Mouse (Mus musculus): ENCODE measurements around the gene Ints14. TPM values are rescaled to one million over a fixed set of nuclear protein-coding genes. Genes with fewer than 3 reads are reported as not detected.
"Not testable (repeated sequence)": the region's sequence is repeated elsewhere in the genome, so short reads cannot be mapped to it uniquely, and the experiment has no call there.

Ints14 gene
- total RNA-seq, 2 experiments from 2014 or later: 22.1 to 23.9 TPM

GRCm38 (mm10) chr9:65019146-65019545 is 58.4 kb downstream of the Ints14 start:
- no peak for DNase-seq

- DNase-seq: no peak
Measured at GRCm38 (mm10) chr9:65020128-65020527, 59.4 kb downstream of the Ints14 start.

- DNase-seq: peak; percentile 89
Measured at GRCm38 (mm10) chr9:65020991-65021886, 60.5 kb downstream of the Ints14 start, which contains the start of gene Hacd3. Gene Hacd3 (minus strand): TSS chr9:65021693.

DNA sequence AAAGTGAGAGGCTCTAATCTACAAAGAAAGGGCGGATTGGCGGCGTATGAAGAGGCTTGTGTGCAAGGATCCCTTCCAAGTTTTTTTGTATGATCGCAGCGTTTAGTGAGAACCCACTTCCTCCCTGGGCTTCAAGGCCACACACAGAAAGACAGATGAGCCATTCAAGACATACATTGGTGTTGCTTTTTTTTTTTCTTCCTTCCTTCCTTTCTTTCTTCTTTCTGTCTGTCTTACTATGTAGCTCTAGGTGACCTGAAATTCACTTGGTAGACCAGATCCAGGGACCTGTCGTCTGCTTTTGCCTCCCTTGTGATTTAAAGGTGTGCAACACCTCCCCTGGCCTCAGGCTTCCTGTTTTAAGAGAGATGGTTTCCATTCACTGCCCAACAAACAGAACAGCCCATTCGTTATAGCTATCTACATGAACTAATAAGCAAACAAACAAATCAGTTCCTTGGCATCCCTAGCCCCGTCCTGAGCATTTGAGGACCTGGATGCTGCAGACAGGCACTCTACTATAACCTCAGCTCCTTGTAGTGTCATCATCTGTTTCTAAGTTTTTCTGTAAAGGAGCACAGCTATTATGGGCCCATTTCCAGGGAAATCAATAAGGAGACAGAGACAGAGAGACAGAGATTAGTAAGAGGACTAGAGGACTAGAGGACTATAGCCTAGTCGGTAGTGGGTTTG is 61.3 kb downstream of the Ints14 start:
- DNase-seq: no peak

DNA sequence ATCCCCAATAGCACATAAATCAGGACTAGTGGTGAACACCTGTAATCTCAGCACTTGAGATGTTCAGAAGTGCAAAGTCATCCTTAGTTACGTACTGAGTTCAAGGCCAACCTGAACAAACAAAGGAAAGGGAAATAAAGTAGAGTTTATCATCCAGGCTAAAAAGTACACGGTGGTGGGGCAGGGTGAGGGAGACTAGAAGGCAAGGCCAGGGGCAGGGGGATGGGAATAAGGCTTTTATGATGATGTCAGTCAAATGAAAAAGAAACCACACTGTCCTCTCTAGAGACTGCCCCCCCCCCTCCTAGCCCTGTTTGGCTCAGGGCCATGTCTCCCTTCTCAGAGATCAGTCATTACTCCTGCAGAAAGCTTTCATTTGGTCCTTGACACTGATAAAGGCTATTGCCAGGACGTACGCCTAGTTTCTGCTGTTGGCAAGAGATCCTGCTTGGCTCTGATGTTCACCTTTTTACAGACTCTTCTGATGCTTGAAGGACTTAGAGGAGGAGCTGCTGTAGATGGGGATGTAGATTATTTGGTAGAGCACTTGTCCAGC is 62.0 kb downstream of the Ints14 start:
- no peak for DNase-seq

- DNase-seq: no peak
Measured at GRCm38 (mm10) chr9:65023447-65023846, 62.7 kb downstream of the Ints14 start.

DNA sequence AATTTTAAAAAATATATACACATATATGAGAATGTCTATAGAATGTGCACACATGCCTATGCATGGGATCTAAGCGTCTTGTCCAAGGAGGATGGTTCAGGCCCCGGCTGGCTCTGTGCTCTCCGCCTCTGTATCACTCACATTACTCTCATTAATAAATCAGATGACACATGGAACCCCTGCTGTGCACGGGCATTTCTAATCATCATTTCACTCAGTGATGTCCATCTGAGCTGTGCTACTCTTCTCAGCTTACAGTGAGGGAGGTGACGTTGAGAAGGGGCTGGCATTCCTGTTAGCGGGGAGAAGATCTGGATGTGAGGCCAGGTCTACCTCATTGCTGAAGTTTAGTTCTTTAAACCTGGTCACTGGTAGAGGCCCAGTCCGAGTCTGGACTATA is 66.5 kb downstream of the Ints14 start:
- no peak for DNase-seq

- DNase-seq: no peak
Measured at GRCm38 (mm10) chr9:65028313-65028712, 67.6 kb downstream of the Ints14 start.

DNA sequence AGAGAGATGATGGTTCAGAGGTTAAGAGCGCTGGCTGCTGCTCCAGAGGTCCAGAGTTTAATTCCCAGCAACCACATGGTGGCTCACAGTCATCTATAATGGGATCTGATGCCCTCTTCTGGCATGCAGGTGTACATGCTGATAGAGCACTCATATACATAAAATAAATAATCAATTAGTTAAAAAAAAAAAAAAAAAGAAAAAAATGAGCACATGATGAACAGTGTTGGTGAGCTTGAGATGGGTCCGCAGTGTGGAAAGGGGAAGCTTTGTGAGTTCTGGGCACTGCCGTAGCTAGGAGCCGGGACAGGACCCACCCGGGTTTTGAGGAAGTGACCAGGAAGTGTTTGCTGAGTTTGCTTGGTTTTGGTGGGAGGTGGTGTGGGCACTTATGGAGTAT is 70.7 kb downstream of the Ints14 start:
- not testable (repeated sequence) for DNase-seq

- DNase-seq: no peak
Measured at GRCm38 (mm10) chr9:65031894-65032268, 71.2 kb downstream of the Ints14 start.

GRCm38 (mm10) chr9:65032269-65033108 is 71.8 kb downstream of the Ints14 start, which contains the start of gene Dpp8:
Gene Dpp8 (plus strand): TSS chr9:65032414.
- DNase-seq: peak; percentile 93

DNA sequence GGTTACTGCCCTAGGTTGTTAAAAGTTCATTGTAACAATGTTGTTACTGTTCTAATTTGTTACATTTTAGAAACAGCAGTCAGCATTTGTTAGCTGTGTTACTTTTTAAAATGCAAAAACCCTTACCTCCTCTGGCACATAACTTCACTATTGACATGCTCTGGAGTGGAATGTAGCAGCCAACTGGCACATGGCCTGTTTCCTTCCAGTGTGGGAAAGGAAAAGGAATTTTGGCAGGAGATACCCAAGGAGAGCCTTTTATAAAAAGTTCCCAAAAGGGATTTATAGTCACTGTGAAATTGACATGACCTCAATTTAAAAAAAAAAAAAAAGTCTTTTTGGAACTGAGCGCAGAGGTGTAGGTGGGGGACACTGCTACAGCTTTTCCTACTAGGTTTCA is 75.8 kb downstream of the Ints14 start:
- peak; percentile 51 for DNase-seq

Small RNAs within 50 kb of the gene (microRNA-seq; reads per million reads assigned to microRNA genes)
- gene Gm25640: 0 reads per million in 2 experiments

Other genes with a start within 250 kb of the Ints14 start
- gene Rab11a, start 223.1 kb upstream of the Ints14 start, total RNA-seq (2021): 100 to 1,000 TPM; 137 to 142 TPM
- gene Dennd4a, start 149.6 kb upstream of the Ints14 start, total RNA-seq (2021): 10 to 100 TPM in 1 of 2 experiments, 1 to 10 TPM in 1; 7.7 to 13.1 TPM
- not detected for gene Slc24a1, start 9.3 kb upstream of the Ints14 start, total RNA-seq (2021)
- gene Hacd3, start 60.8 kb downstream of the Ints14 start, total RNA-seq (2021): 10 to 100 TPM; 14.4 to 16.7 TPM
- 100 to 1,000 TPM; 103 to 116 TPM for gene Dpp8, start 71.5 kb downstream of the Ints14 start, total RNA-seq (2021)
- 10 to 100 TPM; 60.4 to 79.2 TPM for gene Igdcc4, start 140.6 kb downstream of the Ints14 start, total RNA-seq (2021)
- gene Igdcc3, start 180.3 kb downstream of the Ints14 start, total RNA-seq (2021): under 1 TPM; 0.59 to 0.65 TPM
- 1 to 10 TPM; 6.6 to 8.1 TPM for gene Parp16, start 234.4 kb downstream of the Ints14 start, total RNA-seq (2021)